Comparison of ENCODE assay signal across 26 mouse cellular contexts in genomic region chr5:81832679-81833078, GRCm38 (mm10).
DNase-seq lines count a peak whose midpoint lies in the region; ATAC-seq lines count a peak whose summit lies in the region.
"Had no signal": no experiment of that assay in that cellular context is flagged by ENCODE, and none has a peak within 500 bp of the region (broad histone marks: within the 10 kb centered on the region; RNA-seq: fewer than 3 reads in every experiment).

No protein-coding gene starts in this region.

- no peak overlapping the region for H3K9ac ChIP-seq in embryonic facial prominence, embryonic 12.5 days
- H3K9ac ChIP-seq in forebrain, embryonic 15.5 days (replicated peaks) = no peak overlapping the region
- no peak overlapping the region for H3K9ac ChIP-seq in intestine, embryonic 16.5 days (ENCODE audit: low read depth, low read length)
- H3K9ac ChIP-seq: forebrain, postnatal 0 days; hindbrain, embryonic 13.5 days; intestine, embryonic 15.5 days; liver, embryonic 13.5 days; midbrain, embryonic 12.5 days had no signal

- no peaks in the 10 kb centered on the region for H3K9me3 ChIP-seq in embryonic facial prominence, embryonic 12.5 days
- no peaks in the 10 kb centered on the region for H3K9me3 ChIP-seq in limb, embryonic 10.5 days (replicated peaks)
- no peaks in the 10 kb centered on the region for H3K9me3 ChIP-seq in forebrain, embryonic 15.5 days
- H3K9me3 ChIP-seq in intestine, embryonic 16.5 days (ENCODE audit: control insufficient read depth, low read length) = no peaks in the 10 kb centered on the region
- H3K9me3 ChIP-seq: forebrain, embryonic 10.5 days; hindbrain, embryonic 13.5 days; intestine, embryonic 15.5 days; liver, embryonic 13.5 days; midbrain, embryonic 12.5 days had no signal

- WGBS in embryonic facial prominence, embryonic 12.5 days = 23% methylated on average over 2 of the region's 2 CpGs
- WGBS in limb, embryonic 10.5 days = 34% methylated on average over 2 of the region's 2 CpGs
- 77% methylated on average over 2 of the region's 2 CpGs for WGBS in forebrain, embryonic 15.5 days
- WGBS in intestine, embryonic 16.5 days = 64% methylated on average over 2 of the region's 2 CpGs

- no peaks in the 10 kb centered on the region for H3K27me3 ChIP-seq in embryonic facial prominence, embryonic 12.5 days
- no peaks in the 10 kb centered on the region for H3K27me3 ChIP-seq in limb, embryonic 10.5 days (ENCODE audit: low read depth, poor library complexity, severe bottlenecking)
- H3K27me3 ChIP-seq in forebrain, embryonic 15.5 days = no peaks in the 10 kb centered on the region
- H3K27me3 ChIP-seq in intestine, embryonic 16.5 days (replicated peaks; ENCODE audit: control insufficient read depth, insufficient read depth, low read length) = no peaks in the 10 kb centered on the region
- H3K27me3 ChIP-seq: hindbrain, embryonic 13.5 days; intestine, embryonic 15.5 days; liver, embryonic 13.5 days; midbrain, embryonic 12.5 days had no signal

- H3K4me1 ChIP-seq in embryonic facial prominence, embryonic 12.5 days = no peaks in the 10 kb centered on the region
- H3K4me1 ChIP-seq in limb, embryonic 10.5 days = 0 out of 2 replicates have a peak, but pooled peaks cover 3% of the 10 kb centered on the region
- no peaks in the 10 kb centered on the region for H3K4me1 ChIP-seq in forebrain, embryonic 15.5 days
- no peaks in the 10 kb centered on the region for H3K4me1 ChIP-seq in intestine, embryonic 16.5 days (ENCODE audit: control insufficient read depth, insufficient read depth, low read length)
- H3K4me1 ChIP-seq: forebrain, embryonic 10.5 days; hindbrain, embryonic 13.5 days; intestine, embryonic 15.5 days; liver, embryonic 13.5 days; midbrain, embryonic 12.5 days had no signal

- H3K4me2 ChIP-seq in embryonic facial prominence, embryonic 12.5 days (replicated peaks) = no peak overlapping the region
- H3K4me2 ChIP-seq in forebrain, embryonic 15.5 days (replicated peaks) = no peak overlapping the region
- no peak overlapping the region for H3K4me2 ChIP-seq in intestine, embryonic 16.5 days (ENCODE audit: low read depth, low read length)
- H3K4me2 ChIP-seq: hindbrain, embryonic 13.5 days; intestine, embryonic 15.5 days; liver, embryonic 13.5 days; midbrain, embryonic 12.5 days had no signal

- no peak overlapping the region for H3K4me3 ChIP-seq in embryonic facial prominence, embryonic 12.5 days
- no peak overlapping the region for H3K4me3 ChIP-seq in limb, embryonic 10.5 days
- H3K4me3 ChIP-seq in forebrain, embryonic 15.5 days = no peak overlapping the region
- no peak overlapping the region for H3K4me3 ChIP-seq in intestine, embryonic 16.5 days (ENCODE audit: low read length)
- H3K4me3 ChIP-seq: forebrain, embryonic 10.5 days; hindbrain, embryonic 13.5 days; intestine, embryonic 15.5 days; liver, embryonic 13.5 days; midbrain, embryonic 12.5 days had no signal

- peak; percentile 20 for DNase-seq in embryo, embryonic 10 days (ENCODE audit: low spot score)
- no peak for DNase-seq in embryo, embryonic 9.5 days (ENCODE audit: extremely low spot score)
- peak; percentile 40 for DNase-seq in limb, embryonic 10.5 days (ENCODE audit: low spot score)
- DNase-seq in layer of hippocampus, adult 8-10 months (ENCODE audit: low spot score in 2 of 2) = no peak
- DNase-seq in urinary bladder, adult 2 months (ENCODE audit: low spot score) = no peak
- DNase-seq: adrenal gland, adult 2 months; cerebellum, adult 18-20 months; cerebellum, postnatal 25 days; forebrain, postnatal 0 days; gastrocnemius, postnatal 25 days; kidney, adult 9 months; kidney, postnatal 36 days; layer of hippocampus, adult 9-11 months; liver, embryonic 13.5 days; lung, adult 2 months; lung, postnatal 14 days; thymus, adult 2 months; thymus, postnatal 4 days had no signal

- H3K27ac ChIP-seq in embryonic facial prominence, embryonic 12.5 days = no peak overlapping the region
- H3K27ac ChIP-seq in limb, embryonic 10.5 days = no peak overlapping the region
- H3K27ac ChIP-seq in forebrain, embryonic 15.5 days (replicated peaks) = no peak overlapping the region
- H3K27ac ChIP-seq in intestine, embryonic 16.5 days (ENCODE audit: low read length) = no peak overlapping the region
- H3K27ac ChIP-seq: forebrain, embryonic 10.5 days; hindbrain, embryonic 13.5 days; intestine, embryonic 15.5 days; liver, embryonic 13.5 days; midbrain, embryonic 12.5 days; stomach, postnatal 0 days had no signal

- peak; percentile 82; the same call in 1 of the 2 replicates for ATAC-seq in embryonic facial prominence, embryonic 12.5 days (ENCODE audit: insufficient number of reproducible peaks, insufficient read depth, low FRiP score, low TSS enrichment)
- no peak for ATAC-seq in forebrain, embryonic 15.5 days (replicated peaks)
- ATAC-seq in intestine, embryonic 16.5 days = no peak
- ATAC-seq: forebrain, postnatal 0 days; intestine, embryonic 15.5 days had no signal

- no peaks in the 10 kb centered on the region for H3K36me3 ChIP-seq in embryonic facial prominence, embryonic 12.5 days
- no peaks in the 10 kb centered on the region for H3K36me3 ChIP-seq in limb, embryonic 10.5 days
- H3K36me3 ChIP-seq in forebrain, embryonic 15.5 days = no peaks in the 10 kb centered on the region
- H3K36me3 ChIP-seq in intestine, embryonic 16.5 days (ENCODE audit: control insufficient read depth, insufficient read depth, low read length) = no peaks in the 10 kb centered on the region
- H3K36me3 ChIP-seq: forebrain, embryonic 10.5 days; hindbrain, embryonic 13.5 days; intestine, embryonic 15.5 days; liver, embryonic 13.5 days; midbrain, embryonic 12.5 days had no signal

Comparison
In these comparisons a context has a peak if more than half of its experiments do, and no peak if none do; other contexts are left out.
1. DNase-seq: peak in embryo, embryonic 10 days (single experiment) and limb, embryonic 10.5 days (single experiment); none in embryo, embryonic 9.5 days (single experiment), layer of hippocampus, adult 8-10 months (0 of 2) and urinary bladder, adult 2 months (single experiment).